Mouse (Mus musculus) lung, postnatal 0 days (tissue): Measurements from ENCODE around the gene Pabpn1. TPM values are rescaled to one million over a fixed set of nuclear protein-coding genes. Genes with fewer than 3 reads are reported as not detected.
A peak's percentile ranks its signal among the peaks of the same experiment; 100 is the strongest.

Experiments used
- ATAC-seq: fragments of 200-750 bp; cut with Nextera tagmentation; 2 replicates; pipeline ENCODE4 v1.8.0; 2017; ENCODE audit warnings: moderate library complexity
- DNase-seq: peaks from one replicate; pipeline ENCODE4 v3.0.0-alpha.2; 2016; ENCODE audit warnings: low spot score
- H3K27ac ChIP-seq: fragments of 300-500 bp; sonication (generic); 2 replicates; pipeline ENCODE4 v1.5.1; 2014; ENCODE audit warnings: antibody characterized with exemption, mild to moderate bottlenecking, low read length, mixed read lengths
- H3K27me3 ChIP-seq: fragments of 300-500 bp; sonication (generic); replicated peaks from 2 replicates; pipeline ENCODE4 v1.6.1; 2014; ENCODE audit warnings: low read length, mixed read lengths; ENCODE audit not compliant: insufficient read depth
- H3K36me3 ChIP-seq: fragments of 300-500 bp; sonication (generic); 2 replicates; pipeline ENCODE4 v1.6.1; 2014; ENCODE audit warnings: low read length, mixed read lengths; ENCODE audit not compliant: insufficient read depth
- H3K4me1 ChIP-seq: fragments of 300-500 bp; sonication (generic); 2 replicates; pipeline ENCODE4 v1.6.1; 2014; ENCODE audit warnings: antibody characterized with exemption, low read depth, low read length, mixed read lengths; ENCODE audit not compliant: insufficient read depth
- H3K4me2 ChIP-seq: fragments of 300-500 bp; sonication (generic); replicated peaks from 2 replicates; pipeline ENCODE4 v1.6.1; 2014; ENCODE audit warnings: low read depth, mild to moderate bottlenecking, low read length, moderate library complexity, mixed read lengths
- H3K4me3 ChIP-seq: fragments of 300-500 bp; sonication (generic); 2 replicates; pipeline ENCODE4 v1.5.1; 2014; ENCODE audit warnings: low read depth, low read length
- H3K9ac ChIP-seq: fragments of 300-500 bp; sonication (generic); replicated peaks from 2 replicates; pipeline ENCODE4 v1.6.1; 2014; ENCODE audit warnings: low read depth, mild to moderate bottlenecking
- H3K9me3 ChIP-seq: fragments of 300-500 bp; sonication (generic); 2 replicates; pipeline ENCODE4 v1.6.1; 2016; ENCODE audit warnings: low read length, mixed read lengths
- CTCF ChIP-seq: IDR thresholded peaks from 2 replicates; pipeline ENCODE4 v1.5.1; 2016; ENCODE audit warnings: antibody characterized with exemption, mild to moderate bottlenecking
- EP300 ChIP-seq: IDR thresholded peaks from 2 replicates; pipeline ENCODE4 v1.6.1; 2016; ENCODE audit warnings: antibody characterized with exemption, mild to moderate bottlenecking, control low read depth
- WGBS: fragments of 180-500 bp; shearing (Covaris S2); extraction: QIAGEN DNeasy Blood & Tissue Kit; methylation state at CpG from one replicate; pipeline ENCODE4 v1.1.7; 2014; 5-methylcytosine and 5-hydroxymethylcytosine counted together
- polyA plus RNA-seq: library from polyadenylated mRNA; unstranded; fragments of >200 nt; fragmentation: Nextera tagmentation; extraction: Ambion mirVana; gene quantifications from 2 replicates; pipeline ENCODE4 v1.2.1, GENCODE M21; 2015

The Pabpn1 gene
- polyA plus RNA-seq: 64.4 and 66.1 TPM in 2 replicates

- peak within 1 kb of the TSS; percentile 99 for H3K4me3 ChIP-seq
- H3K9me3 ChIP-seq: no peaks in the 10 kb centered on the region
- H3K4me2 ChIP-seq: peak within 1 kb of the TSS; percentile 48
- H3K27ac ChIP-seq: peak within 1 kb of the TSS; percentile 69
- 93% methylated on average over 3 of the region's 3 CpGs for WGBS
- TF ChIP-seq CTCF (no peak), EP300 (no peak)
- H3K9ac ChIP-seq: peak within 1 kb of the TSS; percentile 19
- no peak for ATAC-seq
- DNase-seq: no peak
- H3K4me1 ChIP-seq: peaks cover 8% of the 10 kb centered on the region; the same call in 1 of the 2 replicates
- H3K36me3 ChIP-seq: 0 out of 2 replicates have a peak, but pooled peaks cover 4% of the 10 kb centered on the region
- no peaks in the 10 kb centered on the region for H3K27me3 ChIP-seq
Observed at GRCm38 (mm10) chr14:54892200-54892599, at the start of gene Pabpn1. Gene Pabpn1 (plus strand): TSS chr14:54892500.

DNA sequence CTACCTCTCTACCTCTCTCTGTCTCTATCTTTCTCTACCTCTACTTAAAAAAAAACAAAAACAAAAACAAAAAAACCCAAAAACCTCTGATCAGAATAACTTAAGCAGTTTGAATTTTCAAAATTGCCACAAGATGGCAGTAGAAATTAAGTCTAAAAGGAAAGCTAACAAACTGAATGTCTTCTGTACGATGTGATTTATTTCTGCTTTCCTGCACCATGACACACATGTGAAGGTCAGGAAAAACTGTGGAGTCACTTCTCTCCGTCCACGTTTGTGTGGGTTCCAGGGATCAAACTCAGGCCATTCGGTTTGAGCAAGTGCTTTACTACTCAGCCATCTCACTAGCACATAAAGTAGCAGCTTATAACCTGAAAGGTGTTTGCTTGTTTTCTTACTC lies 48.8 kb upstream of the Pabpn1 start:
- no peak for ATAC-seq
- peak; percentile 59 for TF ChIP-seq CTCF
- TF ChIP-seq EP300: no peak
- Histone ChIP-seq H3K36me3 (no peaks in the 10 kb centered on the region), H3K4me2 (no peak overlapping the region), H3K27ac (no peak overlapping the region), H3K9ac (no peak overlapping the region), H3K4me1 (no peaks in the 10 kb centered on the region), H3K9me3 (no peaks in the 10 kb centered on the region), H3K27me3 (no peaks in the 10 kb centered on the region), H3K4me3 (no peak overlapping the region)
- WGBS: under 1% methylated on average over 4 of the region's 4 CpGs
- peak; percentile 82 for DNase-seq

DNA sequence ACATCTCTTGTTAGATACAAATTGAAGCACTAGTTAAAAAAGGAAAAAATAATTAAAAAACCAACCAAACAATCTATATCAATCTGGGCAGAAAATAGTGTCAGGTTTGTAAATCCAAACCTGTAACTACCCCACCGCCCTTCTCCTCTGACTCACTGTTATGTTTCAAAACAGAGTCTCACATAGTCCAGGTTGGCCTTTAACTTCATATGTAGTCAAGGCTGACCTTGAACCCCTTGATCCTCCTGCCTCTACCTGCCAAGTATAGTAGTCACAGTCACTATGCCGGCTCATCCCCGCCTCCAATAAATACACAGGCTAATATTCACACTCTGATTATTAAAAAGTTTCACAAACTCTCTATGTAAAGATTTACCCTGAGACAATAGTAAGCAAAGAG lies 36.6 kb upstream of the Pabpn1 start:
- H3K27ac ChIP-seq: no peak overlapping the region
- WGBS: 95% methylated on average over 3 of the region's 3 CpGs
- ATAC-seq (no peak), DNase-seq (no peak)
- H3K4me3 ChIP-seq: no peak overlapping the region
- no peak overlapping the region for H3K9ac ChIP-seq
- TF ChIP-seq CTCF: no peak
- TF ChIP-seq EP300: no peak
- no peaks in the 10 kb centered on the region for H3K27me3 ChIP-seq
- H3K4me1 ChIP-seq: no peaks in the 10 kb centered on the region
- H3K4me2 ChIP-seq: no peak overlapping the region
- no peaks in the 10 kb centered on the region for H3K9me3 ChIP-seq
- H3K36me3 ChIP-seq: no peaks in the 10 kb centered on the region

GRCm38 (mm10) chr14:54856703-54857102 lies 35.6 kb upstream of the Pabpn1 start:
- no peaks in the 10 kb centered on the region for H3K4me1 ChIP-seq
- H3K4me3 ChIP-seq: no peak overlapping the region
- H3K4me2 ChIP-seq: no peak overlapping the region
- ATAC-seq (no peak), DNase-seq (no peak)
- H3K9me3 ChIP-seq: no peaks in the 10 kb centered on the region
- no peak overlapping the region for H3K27ac ChIP-seq
- TF ChIP-seq EP300: no peak
- no peak for TF ChIP-seq CTCF
- no peaks in the 10 kb centered on the region for H3K27me3 ChIP-seq
- no peaks in the 10 kb centered on the region for H3K36me3 ChIP-seq
- H3K9ac ChIP-seq: no peak overlapping the region
- WGBS: 88% methylated on average over 7 of the region's 7 CpGs

- no peaks in the 10 kb centered on the region for H3K27me3 ChIP-seq
- no peaks in the 10 kb centered on the region for H3K4me1 ChIP-seq
- no peak overlapping the region for H3K27ac ChIP-seq
- ATAC-seq (no peak), DNase-seq (no peak)
- no peak overlapping the region for H3K4me3 ChIP-seq
- WGBS: 92% methylated on average over 9 of the region's 9 CpGs
- H3K4me2 ChIP-seq: no peak overlapping the region
- no peaks in the 10 kb centered on the region for H3K36me3 ChIP-seq
- H3K9ac ChIP-seq: no peak overlapping the region
- H3K9me3 ChIP-seq: no peaks in the 10 kb centered on the region
- no peak for TF ChIP-seq CTCF
- TF ChIP-seq EP300: no peak
Observed at GRCm38 (mm10) chr14:54857891-54858290, 34.4 kb upstream of the Pabpn1 start.

GRCm38 (mm10) chr14:54860511-54860910 lies 31.8 kb upstream of the Pabpn1 start:
- ATAC-seq (no peak), DNase-seq (peak; percentile 48)
- no peak overlapping the region for H3K4me3 ChIP-seq
- WGBS: 40% methylated on average over 2 of the region's 2 CpGs
- H3K4me1 ChIP-seq: peaks cover 3% of the 10 kb centered on the region; the same call in 1 of the 2 replicates
- no peaks in the 10 kb centered on the region for H3K27me3 ChIP-seq
- no peak overlapping the region for H3K27ac ChIP-seq
- H3K4me2 ChIP-seq: no peak overlapping the region
- no peaks in the 10 kb centered on the region for H3K36me3 ChIP-seq
- H3K9me3 ChIP-seq: no peaks in the 10 kb centered on the region
- peak; percentile 81 for TF ChIP-seq CTCF
- TF ChIP-seq EP300: no peak
- H3K9ac ChIP-seq: no peak overlapping the region
